Mouse (Mus musculus): ENCODE measurements around the gene Gbe1. TPM values are rescaled to one million over a fixed set of nuclear protein-coding genes. Genes with fewer than 3 reads are reported as not detected.

The Gbe1 gene
- polyA plus RNA-seq, 1 experiment from 2014 or later = 13.3 TPM

DNA sequence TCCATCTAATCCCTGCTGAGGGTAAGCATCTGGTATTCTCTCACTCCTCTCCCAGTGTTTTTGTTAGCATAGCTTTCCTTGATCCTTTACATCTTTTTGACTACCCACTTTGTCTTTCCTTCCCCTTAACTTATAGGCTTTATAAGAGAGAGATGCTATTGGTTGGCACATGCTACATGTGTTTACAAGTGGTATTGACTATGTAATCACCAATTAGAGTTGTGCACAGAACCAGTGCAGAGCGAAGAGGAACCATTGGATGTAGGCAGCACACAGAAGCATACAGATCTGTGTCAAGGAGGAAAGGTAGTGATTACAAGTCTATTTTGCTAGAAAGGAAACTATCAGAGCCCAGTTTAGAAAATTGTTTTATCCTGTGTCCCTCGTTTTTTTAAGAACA lies 209.1 kb downstream of the Gbe1 start:
- Histone ChIP-seq H3K27ac (no peak overlapping the region), H3K4me3 (replicated peaks) (no peak overlapping the region), H3K9me3 (no peaks in the 10 kb centered on the region), H3K27me3 (no peaks in the 10 kb centered on the region), H3K36me3 (no peaks in the 10 kb centered on the region), H3K4me2 (replicated peaks) (no peak overlapping the region), H3K4me1 (replicated peaks) (0 out of 2 replicates have a peak, but pooled peaks cover 3% of the 10 kb centered on the region), H3K9ac (replicated peaks) (no peak overlapping the region)
- WGBS = 89% methylated on average over 2 of the region's 2 CpGs
- no peak for ATAC-seq

DNA sequence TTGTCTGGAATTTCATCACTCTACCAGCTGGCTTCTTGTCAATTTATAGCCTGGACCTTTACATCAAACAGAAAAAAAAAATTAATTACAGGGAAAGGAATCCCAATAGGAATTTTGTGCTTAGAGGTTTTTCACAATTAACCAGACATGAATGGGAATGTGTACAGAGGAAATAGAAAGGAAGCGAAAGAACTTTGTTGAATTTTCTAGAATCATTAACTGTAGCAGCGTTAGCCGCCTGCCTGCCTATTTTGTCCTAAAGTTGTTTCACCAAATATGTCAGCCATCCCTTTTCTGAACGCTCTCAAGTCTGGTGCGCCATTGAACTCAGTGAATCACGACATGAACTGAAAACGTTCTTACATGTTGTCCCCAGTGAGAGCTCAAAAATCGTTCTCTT lies 209.8 kb downstream of the Gbe1 start:
- Histone ChIP-seq H3K9ac (replicated peaks) (no peak overlapping the region), H3K9me3 (no peaks in the 10 kb centered on the region), H3K36me3 (no peaks in the 10 kb centered on the region), H3K27ac (no peak overlapping the region), H3K4me2 (replicated peaks) (no peak overlapping the region), H3K27me3 (no peaks in the 10 kb centered on the region), H3K4me3 (replicated peaks) (no peak overlapping the region), H3K4me1 (replicated peaks) (0 out of 2 replicates have a peak, but pooled peaks cover 3% of the 10 kb centered on the region)
- WGBS = 84% methylated on average over 8 of the region's 8 CpGs
- no peak for ATAC-seq

DNA sequence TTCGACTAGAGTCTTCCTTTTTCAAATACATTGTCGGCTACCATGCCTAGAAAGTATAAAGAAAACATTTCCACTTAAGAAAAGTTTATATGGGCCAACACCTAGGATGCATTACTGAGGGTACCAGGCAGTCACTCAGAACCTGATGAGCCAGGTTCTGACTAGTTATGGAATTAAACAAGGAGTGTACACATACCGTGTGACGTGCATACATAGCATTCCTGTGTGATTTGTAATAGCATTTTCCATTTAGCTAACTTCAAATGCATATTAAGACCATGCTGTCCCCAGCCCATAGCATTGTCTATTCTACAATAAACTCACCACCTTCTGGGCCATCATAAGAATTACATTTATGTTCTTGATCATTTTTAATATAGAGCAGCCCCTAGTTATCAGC lies 210.5 kb downstream of the Gbe1 start:
- H3K9ac ChIP-seq (replicated peaks) = no peak overlapping the region
- H3K4me1 ChIP-seq (replicated peaks) = 0 out of 2 replicates have a peak, but pooled peaks cover 3% of the 10 kb centered on the region
- H3K9me3 ChIP-seq = no peaks in the 10 kb centered on the region
- no peaks in the 10 kb centered on the region for H3K36me3 ChIP-seq
- no peak overlapping the region for H3K4me3 ChIP-seq (replicated peaks)
- no peak overlapping the region for H3K27ac ChIP-seq
- ATAC-seq = no peak
- 89% methylated on average over 4 of the region's 4 CpGs for WGBS
- H3K4me2 ChIP-seq (replicated peaks) = no peak overlapping the region
- no peaks in the 10 kb centered on the region for H3K27me3 ChIP-seq

DNA sequence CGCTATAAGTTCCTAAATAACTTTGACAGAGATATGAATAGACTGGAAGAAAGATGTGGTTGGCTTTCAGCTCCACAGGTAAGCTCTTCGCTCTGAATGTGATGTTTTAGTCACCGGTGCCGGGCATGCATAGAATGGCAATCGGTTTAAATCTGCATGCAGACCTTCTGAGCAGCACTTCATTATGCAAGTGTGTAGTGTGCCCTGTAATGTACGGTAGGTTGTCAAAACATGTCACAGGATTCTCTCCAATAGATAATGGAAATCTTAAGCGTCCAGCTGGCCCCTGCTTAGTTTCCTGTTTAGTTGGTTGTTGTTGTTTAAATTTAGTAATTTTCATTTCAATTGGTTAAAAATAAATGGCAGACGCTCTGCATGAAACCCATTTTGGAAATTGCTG lies 213.5 kb downstream of the Gbe1 start:
- Histone ChIP-seq H3K9ac (replicated peaks) (no peak overlapping the region), H3K36me3 (no peaks in the 10 kb centered on the region), H3K4me1 (replicated peaks) (0 out of 2 replicates have a peak, but pooled peaks cover 3% of the 10 kb centered on the region), H3K9me3 (no peaks in the 10 kb centered on the region), H3K4me2 (replicated peaks) (no peak overlapping the region), H3K4me3 (replicated peaks) (no peak overlapping the region), H3K27me3 (no peaks in the 10 kb centered on the region), H3K27ac (no peak overlapping the region)
- 88% methylated on average over 8 of the region's 8 CpGs for WGBS
- no peak for ATAC-seq

DNA sequence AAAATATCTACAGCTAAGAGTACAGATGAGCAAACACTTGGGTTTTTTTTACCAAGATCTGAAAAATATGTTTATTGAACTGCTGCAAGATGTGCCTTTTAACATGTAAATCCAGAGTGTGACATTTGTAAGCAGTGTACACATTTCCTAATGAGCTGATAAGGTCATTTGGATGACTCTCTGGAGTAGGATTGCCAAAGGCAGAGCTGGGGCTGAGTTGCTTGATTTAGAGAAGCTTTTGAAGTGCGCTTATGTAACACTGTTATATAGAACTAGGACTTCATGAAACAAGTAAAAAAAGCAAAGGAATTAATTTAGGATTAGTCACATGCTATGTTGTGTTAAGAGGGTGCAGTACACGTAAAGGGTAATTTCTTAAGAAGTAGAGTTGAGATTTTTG lies 221.5 kb downstream of the Gbe1 start:
- H3K4me1 ChIP-seq (replicated peaks) = no peaks in the 10 kb centered on the region
- H3K27me3 ChIP-seq = no peaks in the 10 kb centered on the region
- ATAC-seq = no peak
- no peak overlapping the region for H3K27ac ChIP-seq
- H3K9me3 ChIP-seq = no peaks in the 10 kb centered on the region
- no peak overlapping the region for H3K4me3 ChIP-seq (replicated peaks)
- WGBS = 87% methylated on average over 2 of the region's 2 CpGs
- H3K36me3 ChIP-seq = no peaks in the 10 kb centered on the region
- H3K9ac ChIP-seq (replicated peaks) = no peak overlapping the region
- no peak overlapping the region for H3K4me2 ChIP-seq (replicated peaks)

DNA sequence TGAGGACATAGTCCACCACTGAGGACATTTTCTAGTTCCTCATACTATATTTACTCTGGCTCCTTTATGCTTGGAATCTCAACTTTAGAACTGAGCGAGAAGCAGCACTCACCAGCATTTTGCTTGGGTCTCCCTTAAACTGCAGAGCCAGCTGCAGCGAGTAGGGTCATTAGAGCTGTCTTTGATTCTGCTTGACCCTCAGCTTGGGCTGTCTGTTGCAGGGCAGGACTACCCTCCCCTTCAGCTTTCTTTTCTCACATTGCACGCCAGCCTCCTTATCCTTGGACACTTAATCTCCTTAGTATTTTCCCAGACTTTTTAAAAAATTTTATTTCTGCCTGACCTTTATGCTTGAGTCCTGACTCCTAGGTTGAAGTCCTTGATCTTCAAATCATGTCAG lies 237.1 kb downstream of the Gbe1 start:
- Histone ChIP-seq H3K9ac (replicated peaks) (no peak overlapping the region), H3K27me3 (no peaks in the 10 kb centered on the region), H3K27ac (no peak overlapping the region), H3K4me3 (replicated peaks) (no peak overlapping the region), H3K36me3 (no peaks in the 10 kb centered on the region), H3K4me2 (replicated peaks) (no peak overlapping the region), H3K4me1 (replicated peaks) (peaks cover 5% of the 10 kb centered on the region; the same call in 1 of the 2 replicates), H3K9me3 (no peaks in the 10 kb centered on the region)
- no peak for ATAC-seq
- WGBS = 19% methylated on average over 3 of the region's 3 CpGs

DNA sequence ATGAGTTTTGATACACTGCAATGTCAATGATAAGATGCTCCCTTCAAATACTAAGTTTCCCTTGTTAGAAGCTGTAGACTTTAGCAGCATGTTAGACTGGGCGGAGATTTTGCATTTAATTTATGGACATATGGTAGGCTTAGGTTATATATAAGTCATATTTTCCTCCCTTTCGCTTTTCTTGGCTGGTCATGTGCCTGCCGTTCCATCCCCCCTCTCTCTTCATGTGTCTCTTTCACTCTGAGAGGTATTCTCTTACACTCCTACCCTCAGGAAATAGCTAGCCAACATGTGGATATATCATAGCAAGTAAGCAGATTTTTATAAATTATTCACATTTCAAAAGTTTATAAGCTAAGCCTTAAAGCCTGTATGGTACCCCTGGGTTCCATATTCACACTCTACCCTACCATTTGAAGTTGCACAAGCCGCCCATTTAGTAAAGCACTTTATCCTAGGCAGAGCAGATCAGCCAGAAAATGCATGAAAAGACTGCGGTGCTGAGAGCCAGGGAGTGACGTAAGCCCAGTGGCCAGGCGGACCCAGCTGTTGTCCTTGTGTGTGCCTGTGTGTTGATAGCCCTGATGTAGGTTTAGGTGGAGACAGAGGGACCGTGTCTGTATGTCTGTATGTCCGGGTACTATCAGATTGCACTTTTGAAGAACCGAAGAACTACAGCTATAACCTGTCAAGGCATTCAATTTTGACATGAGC lies 248.0 kb downstream of the Gbe1 start:
- Histone ChIP-seq H3K4me2 (replicated peaks) (no peak overlapping the region), H3K9ac (replicated peaks) (no peak overlapping the region), H3K27ac (no peak overlapping the region), H3K27me3 (no peaks in the 10 kb centered on the region), H3K4me1 (replicated peaks) (no peaks in the 10 kb centered on the region), H3K4me3 (replicated peaks) (no peak overlapping the region), H3K9me3 (no peaks in the 10 kb centered on the region), H3K36me3 (no peaks in the 10 kb centered on the region)
- no peak for ATAC-seq
- 86% methylated on average over 10 of the region's 10 CpGs for WGBS

DNA sequence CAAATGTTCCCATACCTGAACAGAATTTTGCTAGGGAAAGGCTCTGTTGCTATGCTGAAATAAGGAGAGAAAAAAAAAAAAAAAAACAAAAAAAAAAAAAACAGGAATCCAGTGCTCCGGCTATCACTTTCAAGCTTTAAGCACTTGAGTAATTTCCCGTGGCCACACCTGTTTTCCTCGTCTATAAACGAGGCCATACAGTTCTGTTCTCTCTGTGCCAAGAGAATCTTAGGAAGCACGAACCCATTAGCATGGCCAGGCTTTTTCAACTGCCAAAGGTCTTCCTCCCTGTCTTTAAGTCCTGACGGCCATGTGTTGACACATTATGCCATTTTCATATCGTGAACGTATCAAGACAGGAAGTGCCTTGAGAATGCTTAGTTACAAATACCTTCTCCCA lies 248.8 kb downstream of the Gbe1 start:
- Histone ChIP-seq H3K9me3 (no peaks in the 10 kb centered on the region), H3K27ac (no peak overlapping the region), H3K4me3 (replicated peaks) (no peak overlapping the region), H3K4me1 (replicated peaks) (no peaks in the 10 kb centered on the region), H3K27me3 (no peaks in the 10 kb centered on the region), H3K36me3 (no peaks in the 10 kb centered on the region), H3K4me2 (replicated peaks) (no peak overlapping the region), H3K9ac (replicated peaks) (no peak overlapping the region)
- no peak for ATAC-seq
- WGBS = 90% methylated on average over 8 of the region's 8 CpGs

DNA sequence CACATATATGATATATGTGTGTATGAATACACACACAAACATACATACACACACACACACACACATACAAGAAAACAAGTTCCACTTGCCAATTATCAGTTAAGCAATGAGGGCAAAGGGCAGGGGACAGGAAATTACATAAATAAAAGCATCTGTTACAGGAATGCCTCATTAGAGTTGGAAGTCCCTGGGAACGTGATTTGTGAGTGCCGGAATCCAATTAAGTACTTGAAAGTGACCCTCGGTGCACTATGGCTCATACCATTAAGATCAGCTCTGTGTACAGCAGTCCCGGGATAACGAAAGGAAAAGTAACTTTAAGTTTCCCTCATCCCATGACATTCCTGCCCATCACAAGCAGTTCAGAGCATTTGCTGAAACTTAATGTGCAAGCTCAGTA lies 249.7 kb downstream of the Gbe1 start:
- H3K27me3 ChIP-seq = no peaks in the 10 kb centered on the region
- H3K4me2 ChIP-seq (replicated peaks) = no peak overlapping the region
- no peaks in the 10 kb centered on the region for H3K36me3 ChIP-seq
- H3K4me3 ChIP-seq (replicated peaks) = no peak overlapping the region
- ATAC-seq = no peak
- no peaks in the 10 kb centered on the region for H3K9me3 ChIP-seq
- no peak overlapping the region for H3K9ac ChIP-seq (replicated peaks)
- 62% methylated on average over 5 of the region's 5 CpGs for WGBS
- H3K4me1 ChIP-seq (replicated peaks) = no peaks in the 10 kb centered on the region
- H3K27ac ChIP-seq = no peak overlapping the region

DNA sequence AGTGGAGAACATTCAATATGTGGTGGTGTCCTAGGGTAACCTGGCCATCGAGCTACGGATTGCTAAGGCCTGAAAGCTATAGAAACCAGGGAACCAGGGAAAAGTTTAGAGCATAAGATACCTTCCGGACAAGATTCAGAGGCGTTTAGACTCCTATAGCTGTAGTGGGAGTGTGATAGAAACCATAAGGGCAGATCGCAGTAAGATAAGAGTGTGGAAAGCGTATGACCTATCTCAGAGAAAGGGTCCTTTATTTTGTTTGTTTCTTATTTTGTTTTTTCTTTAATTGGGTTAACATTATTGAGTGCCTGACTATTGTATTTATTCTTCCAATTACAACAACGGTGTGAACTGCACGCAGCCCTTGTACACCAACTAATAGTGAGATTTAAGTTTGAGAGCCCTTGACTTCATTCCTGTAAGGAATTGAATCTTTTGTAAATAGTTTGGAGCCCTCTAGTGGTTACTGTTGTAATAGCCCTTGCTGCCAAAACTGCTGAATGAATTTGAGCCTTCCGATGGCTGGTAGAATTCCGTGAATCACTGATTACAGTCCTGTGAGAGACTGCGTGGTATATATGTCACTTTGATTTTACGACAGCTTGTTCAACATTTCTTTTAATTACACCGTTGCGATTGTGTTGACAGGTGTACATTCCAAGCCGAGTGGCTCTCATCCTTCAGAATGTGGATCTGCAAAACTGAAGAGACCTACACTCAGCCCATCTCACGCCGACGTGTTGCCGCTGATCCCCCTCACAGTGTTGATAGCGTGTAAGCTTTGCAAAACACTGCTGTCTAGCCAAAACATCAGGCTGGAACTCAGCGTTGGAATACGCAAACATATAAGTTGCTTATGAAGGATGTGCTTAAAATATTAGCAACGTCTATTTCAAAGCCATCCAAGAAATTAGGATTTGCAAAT lies 254.9 kb downstream of the Gbe1 start:
- Histone ChIP-seq H3K9me3 (no peaks in the 10 kb centered on the region), H3K27me3 (no peaks in the 10 kb centered on the region), H3K4me3 (replicated peaks) (no peak overlapping the region), H3K4me1 (replicated peaks) (no peaks in the 10 kb centered on the region), H3K27ac (no peak overlapping the region), H3K9ac (replicated peaks) (no peak overlapping the region), H3K36me3 (no peaks in the 10 kb centered on the region), H3K4me2 (replicated peaks) (peak overlapping the region; percentile 32)
- peak; percentile 82 for ATAC-seq
- WGBS = 55% methylated on average over 23 of the region's 23 CpGs

DNA sequence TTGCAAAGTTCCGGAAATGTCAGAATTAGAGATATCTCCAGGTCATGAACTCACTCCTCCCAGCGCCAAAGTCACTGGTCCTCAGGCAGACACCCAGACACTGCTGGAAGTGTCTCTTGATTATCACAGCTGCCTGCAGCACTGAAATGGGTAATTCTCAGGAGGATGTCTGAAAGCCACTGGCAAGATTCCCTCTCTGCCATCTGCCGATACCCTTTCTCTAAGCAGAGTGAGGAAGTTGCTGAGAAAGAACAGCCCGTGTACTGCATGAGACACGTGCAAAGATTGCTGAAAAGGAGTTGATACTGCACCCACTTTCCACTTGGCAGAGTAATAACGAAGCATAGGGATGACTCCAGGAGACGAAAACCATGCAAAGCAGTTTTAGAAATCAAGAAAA lies 272.2 kb downstream of the Gbe1 start:
- H3K4me2 ChIP-seq (replicated peaks) = no peak overlapping the region
- ATAC-seq = no peak
- H3K27me3 ChIP-seq = no peaks in the 10 kb centered on the region
- H3K4me1 ChIP-seq (replicated peaks) = no peaks in the 10 kb centered on the region
- no peaks in the 10 kb centered on the region for H3K36me3 ChIP-seq
- WGBS = no CpG with 5 or more reads among the region's 7 CpGs
- H3K27ac ChIP-seq = no peak overlapping the region
- no peak overlapping the region for H3K9ac ChIP-seq (replicated peaks)
- no peak overlapping the region for H3K4me3 ChIP-seq (replicated peaks)
- no peaks in the 10 kb centered on the region for H3K9me3 ChIP-seq

DNA sequence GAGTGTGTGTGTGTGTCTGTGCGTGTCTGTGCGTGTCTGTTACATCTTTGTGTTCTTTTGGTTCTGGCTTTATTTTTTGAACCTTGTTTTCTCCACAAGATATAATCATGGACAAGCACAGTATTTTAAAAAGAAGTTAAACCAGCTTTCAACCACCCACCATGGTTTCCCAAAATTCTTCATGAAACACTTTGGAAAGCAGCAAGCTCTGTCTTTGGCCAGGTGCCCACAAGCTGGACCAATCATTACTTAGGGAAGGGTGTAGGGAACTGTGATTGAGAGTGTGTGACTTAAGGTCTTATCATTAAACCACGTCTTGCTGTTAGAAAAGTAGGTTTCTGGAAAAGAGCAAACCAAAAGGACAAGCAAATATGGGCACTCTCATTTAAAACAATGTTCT lies 288.6 kb downstream of the Gbe1 start:
- 93% methylated on average over 3 of the region's 3 CpGs for WGBS
- Histone ChIP-seq H3K27me3 (no peaks in the 10 kb centered on the region), H3K36me3 (no peaks in the 10 kb centered on the region), H3K9ac (replicated peaks) (no peak overlapping the region), H3K9me3 (peaks cover 5% of the 10 kb centered on the region; the same call in 1 of the 2 replicates), H3K27ac (no peak overlapping the region), H3K4me2 (replicated peaks) (no peak overlapping the region), H3K4me1 (replicated peaks) (no peaks in the 10 kb centered on the region), H3K4me3 (replicated peaks) (no peak overlapping the region)
- ATAC-seq = no peak

Data from midbrain, embryonic 13.5 days (tissue).